Mouse (Mus musculus): ENCODE results near the gene Nfu1. TPM values are rescaled to one million over a fixed set of nuclear protein-coding genes. Genes with fewer than 3 reads are reported as not detected.
"Not testable (repeated sequence)": the region's sequence is repeated elsewhere in the genome, so short reads cannot be mapped to it uniquely, and the experiment has no call there.

The Nfu1 gene
- polyA plus RNA-seq, 1 experiment, result 303 TPM

DNA sequence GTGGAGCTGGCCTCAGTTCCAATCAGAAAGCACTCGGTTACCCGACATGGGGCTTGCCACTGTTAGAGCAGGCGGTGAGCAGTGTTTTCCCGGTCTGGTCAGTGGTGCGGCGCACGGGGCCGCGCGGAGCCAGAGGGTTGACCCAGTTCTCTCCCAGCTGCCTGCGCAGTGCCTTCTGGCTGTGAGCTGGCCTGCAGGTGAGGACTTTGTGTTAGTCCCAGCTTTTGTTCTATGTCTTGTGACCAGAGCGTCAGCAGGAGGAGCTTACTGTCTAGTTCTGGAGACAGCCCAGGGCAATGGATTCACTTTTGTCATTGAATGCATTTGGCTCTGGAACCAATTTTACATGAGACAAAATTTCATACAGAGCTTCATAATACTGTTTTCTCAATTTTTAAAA is 12.8 kb downstream of the Nfu1 start:
- Histone ChIP-seq H3K27me3 (replicated peaks; ENCODE audit: control insufficient read depth, insufficient read depth, low read length) (no peaks in the 10 kb centered on the region), H3K27ac (ENCODE audit: insufficient read depth, low read depth, low read length) (no peak overlapping the region), H3K4me1 (ENCODE audit: control insufficient read depth, insufficient read depth, low read length) (no peaks in the 10 kb centered on the region), H3K36me3 (ENCODE audit: control insufficient read depth, insufficient read depth, low read length) (peaks cover 3% of the 10 kb centered on the region; the same call in 1 of the 2 replicates), H3K4me3 (ENCODE audit: insufficient read depth, low read depth, low read length) (no peak overlapping the region)
- DNase-seq, result no peak
- WGBS, result 98% methylated on average over 12 of the region's 12 CpGs
- TF ChIP-seq POLR2A (IDR thresholded peaks at IDR 0.05; ENCODE audit: low read depth, low read length), result no peak
- no peak for TF ChIP-seq CTCF (conservative IDR thresholded peaks at IDR 0.05; ENCODE audit: insufficient read depth, insufficient read length, low read depth, low read length)

DNA sequence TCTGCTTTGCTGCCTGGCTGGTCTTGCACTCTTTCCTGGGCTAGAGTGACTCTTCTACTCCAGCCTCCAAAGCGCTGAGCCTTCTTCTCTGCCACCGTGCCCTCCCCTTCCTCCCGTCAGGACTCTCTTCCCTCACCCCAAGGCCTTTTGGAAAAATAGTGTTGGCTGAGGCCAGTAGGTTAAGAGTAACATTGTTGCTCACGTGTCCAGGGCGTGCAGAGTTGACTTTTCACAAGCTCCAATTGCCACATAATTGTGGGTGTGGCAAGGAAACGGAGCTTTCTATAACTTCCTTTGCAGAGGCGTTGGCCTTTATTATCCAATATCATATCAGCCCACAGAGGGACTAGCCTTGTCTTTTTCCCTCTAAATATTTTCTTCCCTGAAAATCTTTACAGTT is 17.9 kb downstream of the Nfu1 start:
- Histone ChIP-seq H3K4me1 (ENCODE audit: control insufficient read depth, insufficient read depth, low read length) (peaks cover 5% of the 10 kb centered on the region; the same call in 1 of the 2 replicates), H3K4me3 (ENCODE audit: insufficient read depth, low read depth, low read length) (no peak overlapping the region), H3K27me3 (replicated peaks; ENCODE audit: control insufficient read depth, insufficient read depth, low read length) (no peaks in the 10 kb centered on the region), H3K27ac (ENCODE audit: insufficient read depth, low read depth, low read length) (no peak overlapping the region), H3K36me3 (ENCODE audit: control insufficient read depth, insufficient read depth, low read length) (peaks cover 3% of the 10 kb centered on the region; the same call in 1 of the 2 replicates)
- TF ChIP-seq POLR2A (IDR thresholded peaks at IDR 0.05; ENCODE audit: low read depth, low read length) (no peak), CTCF (conservative IDR thresholded peaks at IDR 0.05; ENCODE audit: insufficient read depth, insufficient read length, low read depth, low read length) (no peak)
- peak; percentile 41 for DNase-seq
- 62% methylated on average over 7 of the region's 7 CpGs for WGBS

DNA sequence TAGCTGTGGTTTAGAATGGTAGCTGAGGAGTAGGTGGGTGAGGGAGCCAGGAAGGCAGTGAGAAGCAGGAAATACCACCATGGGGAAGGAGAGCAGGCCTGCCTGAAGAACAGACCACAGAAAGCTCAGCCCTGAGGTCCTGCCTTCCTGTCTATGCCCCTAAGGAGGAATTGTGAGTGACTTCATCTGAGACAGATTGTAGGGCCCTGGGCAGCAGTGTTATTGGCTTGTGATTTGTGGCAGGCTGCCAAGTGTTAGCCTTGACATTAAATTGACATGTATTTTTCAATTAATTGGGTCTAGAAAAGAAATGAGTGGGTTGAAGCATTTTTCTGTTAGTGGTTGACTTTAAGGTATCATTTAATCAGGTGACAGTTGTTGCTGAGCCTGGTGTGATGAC is 19.8 kb downstream of the Nfu1 start:
- DNase-seq, result no peak

GRCm38 (mm10) chr6:87031310-87031709 is 22.3 kb downstream of the Nfu1 start:
- H3K27me3 ChIP-seq (replicated peaks; ENCODE audit: control insufficient read depth, insufficient read depth, low read length); H3K27ac ChIP-seq (ENCODE audit: insufficient read depth, low read depth, low read length); H3K4me1 ChIP-seq (ENCODE audit: control insufficient read depth, insufficient read depth, low read length); H3K4me3 ChIP-seq (ENCODE audit: insufficient read depth, low read depth, low read length); H3K36me3 ChIP-seq (ENCODE audit: control insufficient read depth, insufficient read depth, low read length): not testable (repeated sequence)
- WGBS, result 34% methylated on average over 7 of the region's 7 CpGs
- DNase-seq, result peak; percentile 90

More for the DNA sequence above, 19.8 kb downstream of the Nfu1 start:
- Histone ChIP-seq H3K27ac (ENCODE audit: insufficient read depth, low read depth, low read length) (no peak overlapping the region), H3K4me1 (ENCODE audit: control insufficient read depth, insufficient read depth, low read length) (peaks cover 5% of the 10 kb centered on the region; the same call in 1 of the 2 replicates), H3K4me3 (ENCODE audit: insufficient read depth, low read depth, low read length) (no peak overlapping the region), H3K27me3 (replicated peaks; ENCODE audit: control insufficient read depth, insufficient read depth, low read length) (no peaks in the 10 kb centered on the region), H3K36me3 (ENCODE audit: control insufficient read depth, insufficient read depth, low read length) (peaks cover 1% of the 10 kb centered on the region; the same call in 1 of the 2 replicates)
- TF ChIP-seq POLR2A (IDR thresholded peaks at IDR 0.05; ENCODE audit: low read depth, low read length) (no peak), CTCF (conservative IDR thresholded peaks at IDR 0.05; ENCODE audit: insufficient read depth, insufficient read length, low read depth, low read length) (no peak)

DNA sequence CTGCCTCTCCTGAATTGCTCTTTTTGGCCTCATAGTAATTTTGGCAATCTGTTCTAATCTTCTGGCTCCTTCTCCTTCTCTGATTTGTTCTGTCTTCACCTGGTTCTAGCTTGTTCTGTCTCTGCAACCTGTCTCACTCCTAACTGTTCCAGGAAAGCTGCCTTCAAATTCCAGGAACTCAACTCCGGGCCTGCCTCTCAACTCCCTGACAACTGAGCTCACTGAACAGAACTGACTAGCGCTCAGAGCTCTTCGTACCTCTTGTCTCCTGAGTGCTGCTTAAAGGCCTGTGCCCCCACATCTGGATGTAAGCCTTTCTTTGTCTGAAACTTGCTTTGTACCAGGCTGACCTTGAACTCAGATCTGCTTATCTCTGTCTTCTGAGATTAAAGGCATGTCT is 23.4 kb downstream of the Nfu1 start:
- Histone ChIP-seq H3K4me1 (ENCODE audit: control insufficient read depth, insufficient read depth, low read length) (peaks cover 5% of the 10 kb centered on the region; the same call in 1 of the 2 replicates), H3K27me3 (replicated peaks; ENCODE audit: control insufficient read depth, insufficient read depth, low read length) (no peaks in the 10 kb centered on the region), H3K36me3 (ENCODE audit: control insufficient read depth, insufficient read depth, low read length) (no peaks in the 10 kb centered on the region; the same call in 1 of the 2 replicates), H3K4me3 (ENCODE audit: insufficient read depth, low read depth, low read length) (no peak overlapping the region), H3K27ac (ENCODE audit: insufficient read depth, low read depth, low read length) (no peak overlapping the region)
- 59% methylated on average over 3 of the region's 3 CpGs for WGBS
- DNase-seq, result peak; percentile 84
- TF ChIP-seq POLR2A (IDR thresholded peaks at IDR 0.05; ENCODE audit: low read depth, low read length) (no peak), CTCF (conservative IDR thresholded peaks at IDR 0.05; ENCODE audit: insufficient read depth, insufficient read length, low read depth, low read length) (no peak)

- Histone ChIP-seq H3K27ac (ENCODE audit: insufficient read depth, low read depth, low read length) (no peak overlapping the region), H3K4me1 (ENCODE audit: control insufficient read depth, insufficient read depth, low read length) (peaks cover 5% of the 10 kb centered on the region; the same call in 1 of the 2 replicates), H3K27me3 (replicated peaks; ENCODE audit: control insufficient read depth, insufficient read depth, low read length) (no peaks in the 10 kb centered on the region), H3K36me3 (ENCODE audit: control insufficient read depth, insufficient read depth, low read length) (no peaks in the 10 kb centered on the region; the same call in 1 of the 2 replicates), H3K4me3 (ENCODE audit: insufficient read depth, low read depth, low read length) (no peak overlapping the region)
- DNase-seq, result no peak
- 79% methylated on average over 3 of the region's 3 CpGs for WGBS
- TF ChIP-seq CTCF (conservative IDR thresholded peaks at IDR 0.05; ENCODE audit: insufficient read depth, insufficient read length, low read depth, low read length) (no peak), POLR2A (IDR thresholded peaks at IDR 0.05; ENCODE audit: low read depth, low read length) (no peak)
These were observed 25.4 kb downstream of the Nfu1 start for GRCm38 (mm10) chr6:87034395-87034794.

DNA sequence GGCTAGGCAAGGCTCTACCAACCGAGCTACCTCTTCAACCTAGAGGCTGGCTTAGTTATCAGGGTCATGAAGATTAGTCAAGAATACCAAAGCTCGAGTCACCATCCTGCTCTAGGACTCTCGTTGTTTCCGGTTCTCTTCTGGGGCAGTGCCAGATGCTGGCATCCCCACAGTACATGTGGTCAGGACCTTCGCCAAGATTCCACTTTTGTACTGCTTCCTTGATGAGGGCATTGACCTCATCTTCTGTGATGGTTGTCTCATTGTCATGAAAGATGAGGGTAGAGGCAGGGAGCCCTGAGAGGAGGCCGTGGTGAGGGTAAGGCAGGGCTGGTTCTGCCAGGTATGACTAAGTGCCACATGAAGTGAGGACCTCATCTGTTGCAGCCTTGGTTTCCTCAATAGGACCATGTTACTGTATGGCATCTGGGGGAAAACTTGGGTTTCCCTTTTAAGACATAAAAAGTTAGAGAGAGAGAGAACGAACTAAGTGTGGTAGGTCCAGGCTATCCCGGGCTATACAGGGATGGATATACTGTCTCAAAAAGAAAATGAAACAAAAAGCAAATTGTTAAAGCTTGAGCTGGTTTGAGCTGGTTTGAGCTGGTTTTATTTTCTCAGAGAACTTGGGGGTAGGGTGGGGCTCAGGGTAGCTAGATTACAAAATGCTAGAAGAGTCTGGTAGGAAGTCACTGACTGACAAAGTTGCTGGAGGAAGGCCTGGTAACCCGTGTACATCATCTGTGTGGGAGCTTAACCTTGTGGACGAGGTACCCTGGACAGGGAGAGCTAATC is 29.0 kb downstream of the Nfu1 start:
- H3K4me3 ChIP-seq (ENCODE audit: insufficient read depth, low read depth, low read length), result no peak overlapping the region
- H3K4me1 ChIP-seq (ENCODE audit: control insufficient read depth, insufficient read depth, low read length), result no peaks in the 10 kb centered on the region
- DNase-seq, result peak; percentile 46
- TF ChIP-seq POLR2A (IDR thresholded peaks at IDR 0.05; ENCODE audit: low read depth, low read length), result no peak
- no peak for TF ChIP-seq CTCF (conservative IDR thresholded peaks at IDR 0.05; ENCODE audit: insufficient read depth, insufficient read length, low read depth, low read length)
- H3K27me3 ChIP-seq (replicated peaks; ENCODE audit: control insufficient read depth, insufficient read depth, low read length), result no peaks in the 10 kb centered on the region
- 73% methylated on average over 10 of the region's 10 CpGs for WGBS
- no peak overlapping the region for H3K27ac ChIP-seq (ENCODE audit: insufficient read depth, low read depth, low read length)
- H3K36me3 ChIP-seq (ENCODE audit: control insufficient read depth, insufficient read depth, low read length), result no peaks in the 10 kb centered on the region

Measured in kidney, adult 2 months (tissue).